Mouse (Mus musculus) lung, adult 2 months (tissue): ENCODE data around the gene Hdac9.

ENCODE experiments used
- CTCF ChIP-seq: fragments of 200-500 bp; IDR thresholded peaks from 2 replicates; pipeline ENCODE4 v1.5.1; 2011; ENCODE audit warnings: mild to moderate bottlenecking, low read length, control low read depth; ENCODE audit not compliant: insufficient read depth
- POLR2A ChIP-seq: fragments of 200-500 bp; IDR thresholded peaks from 2 replicates; pipeline ENCODE4 v1.6.1; 2011; ENCODE audit warnings: low read depth, mild to moderate bottlenecking, control low read depth, low read length, borderline replicate concordance; ENCODE audit errors: extremely low read depth

DNA sequence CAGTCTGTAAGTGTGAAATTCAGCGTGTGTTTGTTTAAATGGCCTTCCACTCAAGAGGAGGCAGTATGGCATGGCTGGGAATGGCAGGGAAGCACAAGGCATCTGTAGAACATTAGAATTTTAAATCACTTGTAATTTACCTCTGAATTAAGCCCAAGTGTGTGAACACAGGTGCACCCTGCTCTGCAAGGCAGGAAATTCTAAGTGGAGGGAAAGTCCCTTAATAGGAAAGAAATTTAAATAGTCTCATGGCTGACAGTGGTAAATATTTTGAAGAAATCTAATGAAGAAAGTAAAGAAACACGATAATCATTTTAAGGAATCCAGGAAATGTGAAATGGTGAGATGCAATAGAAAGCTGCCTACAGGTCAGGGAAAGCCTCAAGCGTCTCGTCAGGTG, 114.6 kb downstream of the Hdac9 start:
- TF ChIP-seq CTCF (no peak), POLR2A (no peak)
